Mouse (Mus musculus): ENCODE results near the gene Pilra.

Pilra gene

DNA sequence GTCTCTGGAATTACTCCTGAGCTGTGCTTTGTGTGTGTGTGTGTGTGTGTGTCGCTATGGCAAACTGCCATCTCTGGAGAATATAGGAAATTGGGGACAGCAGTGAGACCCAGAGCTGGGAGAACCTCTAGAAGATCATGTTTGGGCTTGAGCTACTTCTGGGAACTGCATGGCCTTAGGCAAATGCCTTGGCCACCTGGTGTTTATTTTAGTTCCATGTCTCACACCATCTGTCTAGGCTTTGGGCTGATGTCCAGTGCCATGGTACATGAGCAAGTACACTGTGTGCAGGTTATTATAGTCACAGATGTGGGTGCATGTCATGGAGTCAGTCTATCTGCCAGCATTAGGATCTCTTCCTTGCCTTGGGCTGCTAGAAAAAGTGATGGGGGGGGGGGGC lies 13.5 kb downstream of the Pilra start:
- DNase-seq, result no peak

GRCm38 (mm10) chr5:137822126-137822525 lies 14.0 kb downstream of the Pilra start:
- DNase-seq, result no peak

- no peak for DNase-seq
Observed at GRCm38 (mm10) chr5:137817466-137818222, 18.4 kb downstream of the Pilra start.

- no peak for DNase-seq
Observed at GRCm38 (mm10) chr5:137808316-137808715, 27.8 kb downstream of the Pilra start.

- DNase-seq, result no peak
Observed at GRCm38 (mm10) chr5:137806158-137806557, 29.9 kb downstream of the Pilra start.

- DNase-seq, result no peak
Observed at GRCm38 (mm10) chr5:137800917-137801316, 35.2 kb downstream of the Pilra start.

- DNase-seq, result no peak
Observed at GRCm38 (mm10) chr5:137796606-137797005, 39.5 kb downstream of the Pilra start.

GRCm38 (mm10) chr5:137791553-137791952 lies 44.5 kb downstream of the Pilra start:
- DNase-seq, result no peak

DNA sequence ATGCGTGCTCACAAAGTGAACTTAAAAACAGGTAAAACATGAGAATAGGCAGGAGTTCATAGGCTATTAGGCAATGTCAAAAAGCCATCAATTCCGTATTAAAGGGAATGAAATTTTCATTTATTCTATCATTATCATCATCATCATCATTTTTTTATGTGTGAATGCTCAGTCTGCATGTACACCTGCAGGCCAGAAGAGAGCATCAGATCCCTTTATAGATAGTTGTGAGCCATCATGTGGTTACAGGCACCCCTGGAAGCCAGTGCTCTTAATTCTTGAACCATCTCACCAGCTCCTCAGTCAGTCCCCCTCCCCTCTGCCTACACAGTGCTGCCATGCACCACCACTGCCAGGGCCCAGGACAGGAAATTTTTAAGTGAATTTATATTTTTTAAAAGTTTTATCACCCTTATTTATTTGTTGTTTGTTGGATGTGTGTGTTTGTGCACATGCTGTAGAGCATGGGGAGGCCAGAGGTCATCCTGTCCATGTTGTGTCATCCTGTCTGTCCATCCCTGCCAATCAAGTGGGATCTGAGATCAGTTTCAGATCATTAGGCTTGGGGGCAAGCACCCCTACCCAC lies 47.0 kb downstream of the Pilra start:
- no peak for DNase-seq

DNA sequence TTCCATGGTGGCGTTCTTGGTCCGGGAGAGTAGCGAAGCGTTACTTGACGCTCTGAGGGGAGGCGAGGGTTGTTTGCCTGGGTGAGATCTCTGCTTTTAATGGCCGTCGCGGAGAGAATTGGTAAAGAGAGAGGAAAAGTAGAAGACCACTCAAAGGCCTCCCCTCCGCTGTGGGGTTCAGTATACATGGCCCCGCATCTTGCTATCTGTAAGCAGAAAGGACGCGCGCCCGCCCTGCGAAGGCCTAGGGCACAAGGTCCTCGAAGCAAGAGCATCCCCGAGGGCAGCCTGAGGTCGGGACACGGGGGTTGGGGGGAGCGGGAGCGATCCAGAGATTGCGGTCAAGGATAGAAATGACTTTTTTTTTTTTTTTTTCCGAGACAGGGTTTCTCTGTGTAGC lies 47.9 kb downstream of the Pilra start:
- peak; percentile 11 for DNase-seq

- DNase-seq, result peak; percentile 96
Observed at GRCm38 (mm10) chr5:137787151-137787928, 48.7 kb downstream of the Pilra start, which contains the start of the genes Mepce and Zcwpw1. Mepce (minus strand) TSS chr5:137787655. Zcwpw1 (plus strand) TSS chr5:137787798.

- DNase-seq, result peak; percentile 100
Observed at GRCm38 (mm10) chr5:137786109-137786942, 49.8 kb downstream of the Pilra start.

- DNase-seq, result peak; percentile 63
Observed at GRCm38 (mm10) chr5:137785164-137786031, 50.7 kb downstream of the Pilra start.

GRCm38 (mm10) chr5:137784546-137784945 lies 51.5 kb downstream of the Pilra start:
- DNase-seq, result no peak

- no peak for DNase-seq
Observed at GRCm38 (mm10) chr5:137783901-137784540, 52.1 kb downstream of the Pilra start.

DNA sequence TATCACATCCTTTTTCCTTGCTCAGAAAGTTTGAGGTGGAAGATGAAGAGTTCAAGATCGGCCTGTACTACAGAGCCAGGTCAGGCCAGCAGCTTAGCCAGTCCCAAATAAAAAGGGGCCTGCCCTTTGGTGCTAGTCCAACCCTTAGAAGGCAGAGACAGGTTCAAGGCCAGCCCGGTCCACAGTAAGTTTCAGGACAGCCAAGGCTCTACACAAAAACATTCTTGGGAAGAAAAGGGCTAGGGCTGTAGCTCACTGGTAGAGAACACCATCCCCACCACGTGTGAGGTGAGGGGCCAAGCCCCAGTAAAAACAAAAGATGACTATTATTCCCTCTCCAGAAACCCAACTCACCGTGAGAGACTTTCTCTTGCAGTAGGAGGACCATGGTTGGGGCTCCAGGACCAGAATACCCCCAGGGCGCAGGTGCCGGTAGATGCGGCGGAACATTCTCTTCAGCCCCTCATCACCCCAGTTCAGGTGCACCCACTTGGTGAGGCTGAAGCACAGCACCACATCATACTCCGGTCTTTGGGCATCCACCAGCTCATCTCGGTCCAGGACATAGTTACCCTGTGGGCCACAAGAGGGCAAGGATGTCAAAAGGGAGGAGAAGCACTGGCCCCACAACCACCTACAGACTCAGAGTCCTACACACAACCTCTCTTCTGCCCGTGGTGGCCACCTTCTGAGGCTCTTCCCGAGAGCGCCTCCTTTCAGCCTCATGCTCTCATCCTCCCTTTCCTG lies 53.1 kb downstream of the Pilra start:
- DNase-seq, result no peak

GRCm38 (mm10) chr5:137781661-137782060 lies 54.4 kb downstream of the Pilra start:
- no peak for DNase-seq

DNA sequence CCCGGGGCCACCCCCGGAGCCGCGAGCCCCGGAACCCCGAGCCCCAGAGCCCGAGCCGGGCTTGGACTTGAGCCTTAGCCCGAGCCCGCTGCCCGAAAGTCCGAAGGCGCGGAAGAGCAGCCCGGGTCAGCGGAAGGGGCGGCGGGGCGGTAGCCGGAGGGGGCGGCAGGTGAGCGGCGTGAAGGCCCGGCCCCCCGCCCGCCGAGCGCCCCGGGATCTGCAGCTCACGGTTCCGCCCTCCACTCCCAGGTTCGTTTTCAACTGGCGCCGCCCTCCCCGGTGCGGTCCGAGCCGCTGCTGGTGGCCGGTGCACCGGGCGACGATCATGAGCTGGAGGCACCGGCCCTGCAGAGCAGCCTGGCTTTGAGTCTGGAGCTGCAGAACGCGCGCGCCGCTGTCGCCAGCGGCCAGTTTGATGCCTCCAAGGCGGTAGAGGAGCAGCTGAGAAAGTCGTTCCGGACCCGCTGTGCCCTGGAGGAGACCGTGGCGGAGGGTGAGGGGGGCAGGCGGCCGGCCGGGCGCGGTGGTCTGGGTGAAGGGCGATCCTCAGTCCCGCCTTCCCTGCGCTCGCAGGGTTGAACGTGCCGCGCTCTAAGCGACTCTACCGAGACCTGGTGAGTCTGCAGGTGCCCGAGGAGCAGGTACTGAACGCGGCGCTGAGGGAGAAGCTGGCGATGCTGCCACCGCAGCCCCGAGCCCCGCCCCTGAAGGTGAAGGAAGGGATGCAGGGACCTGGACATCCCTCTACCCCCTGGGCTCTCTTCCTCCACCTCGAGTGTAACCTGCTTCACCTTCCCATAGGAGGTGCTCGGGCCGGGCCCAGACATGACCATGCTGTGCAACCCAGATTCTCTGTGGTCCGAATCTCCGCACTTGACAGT lies 56.8 kb downstream of the Pilra start:
- peak; percentile 56 for DNase-seq

DNA sequence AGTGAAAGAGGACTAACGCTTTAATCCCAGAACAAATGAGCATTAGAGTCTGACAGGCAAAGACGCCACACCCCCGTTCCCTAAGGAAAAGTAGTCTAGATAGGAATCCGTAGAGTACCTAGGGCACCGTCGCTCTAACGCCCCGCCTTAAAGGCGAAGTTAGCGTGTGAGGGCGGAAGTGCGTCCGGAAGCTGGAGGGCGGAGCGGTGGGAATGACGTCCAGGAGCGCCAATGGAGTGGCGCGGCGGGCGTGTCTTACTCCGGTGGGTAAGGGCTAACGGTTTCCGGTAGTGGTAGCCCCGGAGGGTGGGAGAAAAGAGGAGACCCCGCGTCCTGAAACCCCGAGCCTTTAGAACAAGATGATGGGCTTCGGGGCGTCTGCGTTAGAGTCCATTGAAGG lies 57.4 kb downstream of the Pilra start, which contains the start of gene Ppp1r35:
Ppp1r35 (plus strand) TSS at position 215 of the 400 bp plus-strand sequence.
- peak; percentile 99 for DNase-seq
